Mouse (Mus musculus) B cell, adult (primary cell): ENCODE data around the gene Rad21l. TPM values are rescaled to one million over a fixed set of nuclear protein-coding genes. Genes with fewer than 3 reads are reported as not detected.

Source experiments
- total RNA-seq: library from RNA; stranded (reverse); gene quantifications from 4 replicates; pipeline ENCODE4 v1.2.4, GENCODE M21; 2023; ENCODE audit not compliant: inconsistent age

The Rad21l gene
- not detected in 4 replicates for total RNA-seq

DNA sequence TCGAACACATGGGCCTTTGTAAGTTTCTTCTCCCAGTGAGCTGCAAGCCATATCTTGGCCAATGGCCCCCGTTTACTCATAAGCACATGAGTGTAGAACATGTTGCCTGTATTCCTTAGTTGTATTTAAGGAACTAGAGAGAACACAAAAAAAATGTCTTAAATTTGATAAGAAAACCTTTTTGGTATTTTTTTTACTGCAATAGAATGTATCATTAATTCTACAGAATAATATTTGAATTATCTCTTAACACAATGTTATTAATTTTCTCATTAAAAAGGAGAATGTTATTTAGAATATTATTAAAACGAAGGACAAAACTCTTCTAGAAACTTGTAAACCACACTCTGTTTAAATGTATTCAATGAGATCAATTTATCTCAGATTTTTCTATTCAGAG lies at the start of gene Rad21l:
Gene Rad21l, minus strand, starts transcription at position 101 of the 400 bp plus-strand sequence.

GRCm38 (mm10) chr2:151701231-151702145 lies 33.2 kb upstream of the Rad21l start, which contains the start of gene Tmem74b:
Gene Tmem74b, plus strand, starts transcription at chr2:151702008.

DNA sequence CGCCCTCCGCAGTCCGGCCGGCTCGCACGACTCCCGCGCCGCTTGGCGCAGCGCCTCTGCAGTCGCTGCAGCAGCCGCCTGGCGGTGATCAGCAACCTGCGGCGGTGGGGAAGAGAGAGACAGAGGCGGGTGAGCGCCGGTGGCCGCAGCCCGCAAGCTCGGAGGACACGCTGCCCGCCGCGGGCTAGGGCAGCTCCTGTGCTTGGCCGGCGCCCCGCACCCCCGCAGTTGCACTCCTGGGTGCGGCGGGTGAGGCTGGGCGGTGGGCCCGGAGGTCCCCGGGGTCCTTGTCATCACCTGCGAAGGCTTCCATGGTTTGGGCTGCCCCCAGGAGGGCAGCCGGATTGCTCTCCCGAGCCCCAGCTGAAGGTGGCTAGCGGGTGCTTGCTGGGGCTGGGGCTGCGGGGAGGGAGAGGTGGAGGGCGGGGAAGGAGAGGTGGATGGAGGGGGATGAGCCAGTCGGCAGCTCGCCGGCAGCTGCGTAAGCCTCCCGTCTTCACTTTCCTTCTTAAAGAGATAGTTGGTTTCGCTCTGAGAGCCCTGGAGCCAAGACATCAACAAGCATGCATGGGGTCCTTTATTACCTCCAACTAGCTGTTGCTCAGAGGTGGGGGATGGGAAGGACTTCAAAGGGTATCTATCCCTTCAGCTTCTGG lies 36.0 kb downstream of the Rad21l start, which contains the start of gene Snph:
Gene Snph, minus strand, starts transcription at position 435 of the 656 bp plus-strand sequence.

Other genes with a start within 250 kb of the Rad21l start
- not detected in 4 replicates for gene 4921509C19Rik, start 192.4 kb downstream of the Rad21l start, total RNA-seq
- gene Nsfl1c, start 174.4 kb downstream of the Rad21l start, total RNA-seq, result 103 to 112 TPM (median 107 TPM) in 4 replicates
- gene Fkbp1a, start 126.0 kb downstream of the Rad21l start, total RNA-seq, result 56.4 to 83.9 TPM (median 66.9 TPM) in 4 replicates
- gene Sdcbp2, start 95.9 kb downstream of the Rad21l start, total RNA-seq, result 1.4 to 2.3 TPM (median 1.6 TPM) in 4 replicates
- gene Snph, start 35.9 kb downstream of the Rad21l start, total RNA-seq, result 0.90 to 1.9 TPM (median 1.4 TPM) in 4 replicates
- not detected in 4 replicates for gene Tmem74b, start 33.5 kb upstream of the Rad21l start, total RNA-seq
- gene Psmf1, start 75.7 kb upstream of the Rad21l start, total RNA-seq, result 39.3 to 41.9 TPM (median 40.4 TPM) in 4 replicates
- not detected in 4 replicates for gene Rspo4, start 174.4 kb upstream of the Rad21l start, total RNA-seq
- gene Angpt4, start 242.7 kb upstream of the Rad21l start, total RNA-seq, result not detected in 4 replicates